Mouse (Mus musculus): ENCODE measurements around the gene Rftn1.

DNA sequence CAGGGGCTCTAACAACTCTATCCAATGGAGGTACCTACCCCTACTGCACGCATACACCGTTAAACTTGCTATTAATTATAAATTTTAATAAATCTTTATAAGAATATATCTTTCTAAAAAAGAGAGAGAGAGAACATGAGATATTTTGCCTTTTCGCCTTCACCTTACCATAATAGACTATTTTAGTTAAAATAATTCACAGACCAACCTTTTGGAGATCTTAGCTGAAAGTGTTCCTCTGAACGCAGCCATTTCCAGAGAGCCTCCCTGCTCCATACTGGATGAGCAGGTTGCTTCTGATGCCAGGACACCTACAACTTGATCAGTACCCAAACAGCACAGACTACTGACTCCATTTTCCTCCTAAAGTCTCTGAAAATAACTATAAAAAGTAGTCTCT is 94.2 kb downstream of the Rftn1 start:
- TF ChIP-seq CTCF (IDR thresholded peaks at IDR 0.05; ENCODE audit: extremely low read depth, insufficient read depth, insufficient read length, insufficient replicate concordance): no peak
- TF ChIP-seq POLR2A (IDR thresholded peaks at IDR 0.05; ENCODE audit: low read depth, low read length): no peak

All from spleen, adult 2 months (tissue).